Mouse (Mus musculus): ENCODE data around the gene Pxylp1. TPM values are rescaled to one million over a fixed set of nuclear protein-coding genes. Genes with fewer than 3 reads are reported as not detected.
"Not testable (repeated sequence)": the region's sequence is repeated elsewhere in the genome, so short reads cannot be mapped to it uniquely, and the experiment has no call there.

The Pxylp1 gene
- 26.3 and 28.7 TPM in 2 replicates for polyA plus RNA-seq (2015; fragmentation: Nextera tagmentation; extraction: Ambion mirVana)

DNA sequence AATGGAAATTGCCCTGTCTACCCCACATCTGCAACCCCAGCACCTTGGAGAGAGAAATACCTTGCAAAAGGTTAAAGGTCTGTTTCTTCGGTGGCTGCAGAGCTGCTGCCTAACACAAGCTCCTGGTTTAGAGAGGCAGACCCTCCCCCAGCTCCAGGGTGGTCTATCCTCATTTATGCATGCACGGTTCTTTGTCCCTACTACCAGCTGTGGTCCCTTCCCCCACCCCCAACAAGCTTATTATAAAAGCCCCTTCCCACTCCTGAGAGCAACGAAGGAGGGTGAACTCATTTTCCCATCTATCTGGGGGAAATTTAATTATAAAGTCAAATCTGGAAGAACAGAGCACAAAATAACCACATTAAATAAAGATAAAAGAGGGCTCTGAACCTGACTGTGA lies at the start of gene Pxylp1:
TSS of gene Pxylp1 (minus strand) at position 124 of the 400 bp plus-strand sequence.
- ATAC-seq (ENCODE audit: low FRiP score, low read depth), result no peak
- no peak within 1 kb of the TSS for H3K27ac ChIP-seq
- H3K9me3 ChIP-seq, result no peaks in the 10 kb centered on the region
- H3K9ac ChIP-seq, result no peak within 1 kb of the TSS
- WGBS, result 6% methylated on average over 3 of the region's 3 CpGs
- H3K4me2 ChIP-seq (replicated peaks), result no peak within 1 kb of the TSS
- no peaks in the 10 kb centered on the region for H3K36me3 ChIP-seq
- peaks cover 30% of the 10 kb centered on the region for H3K4me1 ChIP-seq
- no peak within 1 kb of the TSS for H3K4me3 ChIP-seq
- peaks cover 17% of the 10 kb centered on the region for H3K27me3 ChIP-seq

DNA sequence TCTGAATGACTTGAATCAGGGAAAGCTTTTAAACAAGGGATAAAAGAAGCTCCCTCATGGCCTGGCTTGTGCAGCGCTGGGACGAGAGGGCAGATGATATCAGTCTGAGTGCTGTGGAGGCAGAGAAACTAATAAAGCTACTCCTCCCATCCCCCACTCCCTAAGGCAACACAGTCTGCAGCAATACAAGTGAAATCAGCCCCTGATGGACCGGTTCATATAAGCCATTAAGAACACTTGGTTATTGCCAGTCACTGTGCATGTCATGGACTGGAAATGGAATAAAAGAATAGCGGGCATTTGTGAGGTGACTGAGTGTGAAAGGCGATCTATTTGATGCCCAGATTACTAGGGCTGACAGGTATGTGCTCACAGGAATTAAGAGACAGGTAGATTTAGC lies 46.4 kb upstream of the Pxylp1 start:
- Histone ChIP-seq H3K9me3 (peaks cover 10% of the 10 kb centered on the region), H3K27me3 (no peaks in the 10 kb centered on the region), H3K4me3 (no peak overlapping the region), H3K27ac (0 out of 2 replicates have a peak overlapping the region, but pooled peaks have one; percentile 6), H3K4me2 (replicated peaks) (no peak overlapping the region), H3K36me3 (peaks cover 34% of the 10 kb centered on the region), H3K9ac (no peak overlapping the region), H3K4me1 (peaks cover 17% of the 10 kb centered on the region)
- WGBS, result 51% methylated on average over 5 of the region's 5 CpGs
- ATAC-seq (ENCODE audit: low FRiP score, low read depth), result no peak

DNA sequence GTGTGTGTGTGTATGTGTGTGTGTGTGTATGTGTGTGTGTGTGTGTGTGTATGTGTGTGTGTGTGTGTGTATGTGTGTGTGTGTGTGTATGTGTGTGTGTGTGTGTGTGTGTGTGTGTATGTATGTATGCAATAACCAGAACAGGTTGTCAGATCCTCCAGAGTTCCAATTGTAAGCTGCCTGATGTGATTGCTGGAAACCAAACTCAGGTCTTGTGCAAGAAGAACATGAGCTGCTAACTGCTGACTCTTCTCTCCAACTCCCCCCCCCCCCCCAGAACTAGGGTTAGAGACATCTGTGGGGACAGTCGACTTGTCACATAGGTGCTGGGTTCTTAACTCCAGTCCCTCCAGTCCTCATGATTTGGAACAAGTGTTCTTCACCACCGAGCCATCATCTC lies 44.0 kb upstream of the Pxylp1 start:
- H3K9ac ChIP-seq; H3K4me3 ChIP-seq; H3K4me2 ChIP-seq (replicated peaks); H3K36me3 ChIP-seq; H3K27me3 ChIP-seq; H3K27ac ChIP-seq; ATAC-seq (ENCODE audit: low FRiP score, low read depth); H3K9me3 ChIP-seq: not testable (repeated sequence)
- H3K4me1 ChIP-seq, result peaks cover 17% of the 10 kb centered on the region
- WGBS, result 96% methylated on average over 2 of the region's 2 CpGs

DNA sequence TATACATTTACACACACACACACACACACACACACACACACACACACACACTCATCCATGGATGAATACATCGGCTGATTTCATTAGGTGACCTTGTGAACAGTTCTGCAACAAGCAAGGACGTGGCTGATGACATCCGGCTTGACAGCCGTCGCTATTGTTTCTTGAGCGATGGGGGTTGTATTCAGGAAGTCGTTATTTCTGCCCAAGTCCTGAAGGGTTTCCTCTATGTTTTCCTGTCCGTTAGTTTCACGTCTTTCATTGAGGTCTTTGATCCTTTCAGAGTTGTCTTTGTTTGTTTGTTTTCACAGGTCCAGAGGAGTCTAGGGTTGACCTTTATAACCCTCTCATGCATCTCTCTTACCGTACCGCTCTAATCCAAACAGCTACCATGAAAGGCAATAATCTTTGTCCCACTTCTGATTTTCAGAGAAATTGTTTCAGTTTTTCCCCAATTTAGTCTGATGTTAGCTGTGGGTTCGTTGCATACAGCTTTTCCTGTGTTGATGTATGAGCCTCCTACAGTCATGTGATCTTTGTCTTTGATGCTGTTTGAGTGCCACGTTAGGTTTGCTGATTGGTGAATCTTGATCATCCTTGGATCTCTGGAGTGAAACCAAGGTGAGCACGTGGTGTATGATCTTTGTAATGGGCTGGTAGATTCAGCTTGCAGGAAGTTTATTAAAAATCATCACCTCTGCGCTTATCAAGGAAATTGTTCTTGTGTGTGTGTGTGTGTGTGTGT lies 43.3 kb upstream of the Pxylp1 start:
- Histone ChIP-seq H3K9me3 (peaks cover 2% of the 10 kb centered on the region), H3K4me2 (replicated peaks) (no peak overlapping the region), H3K9ac (no peak overlapping the region), H3K4me3 (no peak overlapping the region), H3K36me3 (peaks cover 2% of the 10 kb centered on the region), H3K27me3 (no peaks in the 10 kb centered on the region), H3K27ac (no peak overlapping the region), H3K4me1 (peaks cover 17% of the 10 kb centered on the region)
- 60% methylated on average over 15 of the region's 15 CpGs for WGBS
- ATAC-seq (ENCODE audit: low FRiP score, low read depth), result no peak

DNA sequence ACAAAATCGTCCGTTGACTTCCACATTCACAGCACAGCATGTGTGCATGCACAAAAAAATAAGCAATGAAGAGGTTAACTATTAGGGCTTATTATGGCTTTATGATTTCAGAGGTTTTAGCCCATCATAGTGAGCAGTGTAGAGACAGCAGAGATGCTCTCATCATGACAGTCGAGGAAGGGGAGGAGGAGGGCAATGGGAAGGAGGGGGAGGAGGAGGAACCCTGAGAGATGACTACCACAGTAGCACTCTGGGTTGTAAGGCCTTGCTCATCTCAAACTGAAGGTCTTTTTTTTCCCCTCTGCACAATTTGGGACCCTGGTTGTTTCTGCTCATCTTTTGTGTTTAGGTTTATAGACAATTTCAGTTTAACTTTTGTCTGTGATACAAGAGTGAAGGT lies 42.3 kb upstream of the Pxylp1 start:
- no peak overlapping the region for H3K4me2 ChIP-seq (replicated peaks)
- H3K9ac ChIP-seq, result no peak overlapping the region
- H3K4me1 ChIP-seq, result peaks cover 20% of the 10 kb centered on the region
- no peak overlapping the region for H3K27ac ChIP-seq
- 80% methylated on average over 3 of the region's 3 CpGs for WGBS
- no peaks in the 10 kb centered on the region for H3K27me3 ChIP-seq
- no peak overlapping the region for H3K4me3 ChIP-seq
- no peaks in the 10 kb centered on the region for H3K36me3 ChIP-seq
- no peak for ATAC-seq (ENCODE audit: low FRiP score, low read depth)
- no peaks in the 10 kb centered on the region; the same call in 1 of the 2 replicates for H3K9me3 ChIP-seq

DNA sequence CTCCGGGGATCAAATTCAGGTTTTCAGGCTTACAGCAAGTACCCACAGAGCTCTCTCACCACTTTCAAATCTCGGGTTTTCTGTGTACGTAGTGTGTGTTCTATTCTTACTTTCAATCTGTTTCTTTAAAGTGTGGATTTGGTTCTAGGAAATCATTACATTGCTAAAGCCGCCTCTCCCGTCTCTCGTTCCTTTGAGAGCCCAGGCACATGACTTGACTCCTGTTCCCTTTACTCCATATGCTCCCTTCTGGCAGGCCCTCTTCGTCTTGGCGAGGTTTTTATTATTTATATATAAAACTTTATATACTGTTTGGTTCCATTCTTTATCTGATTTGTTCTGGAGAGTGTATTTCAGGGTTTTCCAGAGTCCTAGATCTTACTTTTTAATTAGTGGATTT lies 40.3 kb upstream of the Pxylp1 start:
- Histone ChIP-seq H3K4me2 (replicated peaks) (no peak overlapping the region), H3K27ac (no peak overlapping the region), H3K36me3 (no peaks in the 10 kb centered on the region), H3K9ac (no peak overlapping the region), H3K27me3 (0 out of 2 replicates have a peak, but pooled peaks cover 4% of the 10 kb centered on the region), H3K4me3 (no peak overlapping the region), H3K4me1 (0 out of 2 replicates have a peak, but pooled peaks cover 10% of the 10 kb centered on the region), H3K9me3 (no peaks in the 10 kb centered on the region; the same call in 1 of the 2 replicates)
- ATAC-seq (ENCODE audit: low FRiP score, low read depth), result no peak
- 69% methylated on average over 8 of the region's 8 CpGs for WGBS

DNA sequence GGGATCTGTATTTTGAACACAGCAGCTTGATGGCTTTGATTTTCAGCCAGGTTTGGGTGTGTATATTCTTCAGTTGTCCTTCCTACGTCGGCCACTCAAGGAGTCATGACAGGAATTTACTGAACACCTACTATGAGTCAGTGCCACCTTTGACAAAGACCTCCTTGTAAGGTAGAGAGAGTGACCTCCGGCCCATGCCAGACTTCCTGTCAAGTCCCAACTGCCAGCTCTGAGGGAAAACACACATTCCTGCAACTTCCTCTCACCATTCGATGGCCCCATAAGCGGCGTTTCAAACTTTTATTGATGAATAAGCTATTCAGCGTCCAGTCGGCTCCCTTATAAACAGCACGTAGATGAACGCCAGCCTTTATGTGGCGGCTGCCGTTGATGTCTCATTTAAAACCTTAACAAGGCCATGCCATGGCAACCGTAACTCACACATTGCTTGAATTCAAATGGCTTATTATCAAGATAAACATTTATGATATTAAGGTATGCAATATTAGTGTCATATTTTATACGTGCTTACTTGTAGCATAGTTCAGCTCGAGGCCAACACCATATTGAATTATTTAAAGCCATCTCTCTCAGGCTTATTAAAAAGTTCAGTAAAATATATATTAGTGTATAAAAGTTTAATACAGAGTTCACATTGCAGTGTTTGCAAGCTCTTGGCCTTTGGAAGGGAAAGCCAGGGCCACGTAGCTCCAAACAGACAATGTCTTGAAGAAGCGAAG lies 31.3 kb upstream of the Pxylp1 start:
- Histone ChIP-seq H3K4me2 (replicated peaks) (peak overlapping the region; percentile 34), H3K4me1 (peaks cover 35% of the 10 kb centered on the region), H3K36me3 (no peaks in the 10 kb centered on the region), H3K9me3 (peaks cover 15% of the 10 kb centered on the region), H3K4me3 (no peak overlapping the region), H3K27me3 (peaks cover 5% of the 10 kb centered on the region; the same call in 1 of the 2 replicates), H3K9ac (no peak overlapping the region), H3K27ac (peak overlapping the region; percentile 85)
- 38% methylated on average over 17 of the region's 17 CpGs for WGBS
- peak; percentile 79 for ATAC-seq (ENCODE audit: low FRiP score, low read depth)

- 50% methylated on average over 6 of the region's 6 CpGs for WGBS
- peak; percentile 14; the same call in 1 of the 2 replicates for ATAC-seq (ENCODE audit: low FRiP score, low read depth)
- no peak overlapping the region for H3K9ac ChIP-seq
- H3K27me3 ChIP-seq, result peaks cover 5% of the 10 kb centered on the region; the same call in 1 of the 2 replicates
- H3K27ac ChIP-seq, result peak overlapping the region; percentile 85
- peaks cover 35% of the 10 kb centered on the region for H3K4me1 ChIP-seq
- H3K36me3 ChIP-seq, result no peaks in the 10 kb centered on the region
- no peak overlapping the region for H3K4me3 ChIP-seq
- H3K9me3 ChIP-seq, result peaks cover 15% of the 10 kb centered on the region
- H3K4me2 ChIP-seq (replicated peaks), result peak overlapping the region; percentile 34
These were observed 30.6 kb upstream of the Pxylp1 start for GRCm38 (mm10) chr9:96923119-96923518.

- H3K9me3 ChIP-seq, result peaks cover 10% of the 10 kb centered on the region
- ATAC-seq (ENCODE audit: low FRiP score, low read depth), result peak; percentile 67
- WGBS, result 40% methylated on average over 27 of the region's 27 CpGs
- no peaks in the 10 kb centered on the region; the same call in 1 of the 2 replicates for H3K27me3 ChIP-seq
- no peak overlapping the region for H3K4me2 ChIP-seq (replicated peaks)
- peaks cover 3% of the 10 kb centered on the region; the same call in 1 of the 2 replicates for H3K4me1 ChIP-seq
- no peak overlapping the region for H3K9ac ChIP-seq
- H3K36me3 ChIP-seq, result no peaks in the 10 kb centered on the region
- H3K27ac ChIP-seq, result no peak overlapping the region
- H3K4me3 ChIP-seq, result no peak overlapping the region
These were observed 24.4 kb upstream of the Pxylp1 start for GRCm38 (mm10) chr9:96916620-96917538.

DNA sequence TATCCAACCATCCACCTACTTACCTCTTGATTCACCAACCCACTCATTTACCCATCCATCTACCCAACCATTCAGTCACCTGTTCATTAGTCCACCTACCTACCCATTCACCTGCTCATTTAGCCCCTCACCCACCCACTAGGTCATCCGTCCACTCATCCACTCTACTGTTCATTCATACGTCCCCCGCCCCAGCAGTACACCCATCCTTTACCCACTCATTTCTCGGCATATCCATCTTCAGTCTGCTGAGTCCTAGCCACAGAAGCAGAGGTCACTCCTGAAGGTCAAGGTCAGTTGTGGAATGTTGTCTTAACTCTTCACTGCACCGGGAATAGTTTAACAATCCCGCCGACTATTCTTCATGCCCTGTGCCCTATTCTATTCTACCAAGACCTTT lies 23.6 kb upstream of the Pxylp1 start:
- Histone ChIP-seq H3K9ac (no peak overlapping the region), H3K27ac (no peak overlapping the region), H3K9me3 (peaks cover 10% of the 10 kb centered on the region), H3K4me3 (no peak overlapping the region), H3K27me3 (no peaks in the 10 kb centered on the region; the same call in 1 of the 2 replicates), H3K4me1 (no peaks in the 10 kb centered on the region), H3K4me2 (replicated peaks) (no peak overlapping the region), H3K36me3 (no peaks in the 10 kb centered on the region)
- whole genome bisulfite sequencing, result 61% methylated on average over 7 of the region's 7 CpGs
- ATAC-seq (ENCODE audit: low FRiP score, low read depth), result no peak

DNA sequence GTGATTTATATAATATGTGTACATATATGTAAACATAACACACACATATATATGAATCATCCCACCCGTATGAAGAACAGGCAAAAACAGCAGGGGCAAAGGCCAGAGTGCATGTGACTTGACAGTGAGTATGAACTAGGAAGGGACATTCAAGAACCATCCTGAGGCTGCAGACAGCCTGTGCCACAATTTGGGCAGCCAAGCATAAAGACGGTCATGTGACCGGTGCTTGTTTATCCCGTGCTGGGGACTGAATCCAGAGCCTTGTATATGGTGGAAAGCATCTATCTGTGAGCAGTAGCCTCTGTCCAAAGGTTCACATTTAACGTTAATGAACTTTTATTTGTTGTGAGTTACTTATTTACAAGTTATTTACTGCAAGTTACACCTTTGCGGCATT lies 22.4 kb upstream of the Pxylp1 start:
- Histone ChIP-seq H3K27me3 (no peaks in the 10 kb centered on the region; the same call in 1 of the 2 replicates), H3K27ac (no peak overlapping the region), H3K4me1 (no peaks in the 10 kb centered on the region), H3K4me3 (no peak overlapping the region), H3K4me2 (replicated peaks) (no peak overlapping the region), H3K9ac (no peak overlapping the region), H3K9me3 (peaks cover 7% of the 10 kb centered on the region), H3K36me3 (no peaks in the 10 kb centered on the region)
- no peak for ATAC-seq (ENCODE audit: low FRiP score, low read depth)
- WGBS, result 87% methylated on average over 6 of the region's 6 CpGs
